Mouse (Mus musculus) megakaryocyte, embryonic 14.5 days (primary cell): ENCODE data around the gene Appl2. TPM values are rescaled to one million over a fixed set of nuclear protein-coding genes. Genes with fewer than 3 reads are reported as not detected.

Experiments
- H3K27me3 ChIP-seq: replicated peaks from 2 replicates; pipeline ENCODE3; 2012; ENCODE audit warnings: inconsistent platforms
- H3K36me3 ChIP-seq: replicated peaks from 2 replicates; pipeline ENCODE3; 2012; ENCODE audit warnings: low read length, inconsistent platforms, mixed read lengths
- H3K4me1 ChIP-seq: 2 replicates; pipeline ENCODE4 v1.6.1; 2012; ENCODE audit warnings: inconsistent platforms
- H3K4me3 ChIP-seq: replicated peaks from 2 replicates; pipeline ENCODE3; 2012; ENCODE audit warnings: moderate library complexity, mild to moderate bottlenecking, inconsistent platforms
- H3K9me3 ChIP-seq: 2 replicates; pipeline ENCODE4 v1.6.1; 2012; ENCODE audit warnings: inconsistent platforms
- FLI1 ChIP-seq: IDR thresholded peaks from 2 replicates; pipeline ENCODE4 v1.6.1; 2012; ENCODE audit warnings: low read length, inconsistent platforms, mixed read lengths
- GATA1 ChIP-seq: IDR thresholded peaks from 3 replicates; pipeline ENCODE4 v1.6.1; 2012; ENCODE audit warnings: mixed read lengths, low read length, inconsistent platforms, borderline replicate concordance
- polyA plus RNA-seq: library from polyadenylated mRNA; stranded (reverse); fragments of >175 nt; gene quantifications from 2 replicates; pipeline ENCODE4 v1.2.3, GENCODE M21; 2012; ENCODE audit warnings: low replicate concordance; ENCODE audit not compliant: insufficient read depth

Gene Appl2
- polyA plus RNA-seq, 1 experiment, result 34.2 TPM

DNA sequence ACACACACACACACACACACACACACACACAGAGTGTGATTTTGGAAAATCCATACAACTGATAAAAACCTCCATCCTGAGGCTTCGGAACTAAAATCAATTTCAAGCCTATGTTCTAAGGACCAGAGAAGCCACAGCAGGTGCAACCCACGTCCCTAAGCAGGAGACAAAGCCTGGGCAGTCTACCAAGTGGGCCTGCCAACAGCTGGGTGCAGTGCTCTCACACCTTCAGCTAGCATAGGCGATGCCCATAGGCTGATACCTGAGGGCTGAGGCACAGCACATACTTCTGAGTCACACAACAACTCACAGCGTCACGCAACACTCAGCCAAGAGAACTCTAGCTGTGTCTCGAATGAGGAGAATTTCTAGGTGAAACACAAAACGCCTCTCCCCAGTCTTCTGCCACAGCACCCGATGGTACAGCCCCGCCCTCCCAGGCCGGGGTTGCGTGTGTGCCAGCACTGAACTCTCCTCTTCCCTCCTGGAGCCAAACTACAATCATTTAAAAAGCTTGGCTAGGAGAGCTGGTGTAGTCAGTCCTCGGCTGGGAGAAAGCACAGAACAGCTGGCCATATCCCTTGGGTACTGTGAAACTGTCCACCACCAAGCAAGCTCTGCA lies 29.6 kb downstream of the Appl2 start:
- no peak overlapping the region for H3K4me3 ChIP-seq
- no peaks in the 10 kb centered on the region for H3K9me3 ChIP-seq
- H3K27me3 ChIP-seq, result peaks cover 17% of the 10 kb centered on the region
- peaks cover 25% of the 10 kb centered on the region for H3K36me3 ChIP-seq
- TF ChIP-seq GATA1 (no peak), FLI1 (no peak)
- H3K4me1 ChIP-seq, result peaks cover 7% of the 10 kb centered on the region; the same call in 1 of the 2 replicates

GRCm38 (mm10) chr10:83617366-83617765 lies 31.2 kb downstream of the Appl2 start:
- TF ChIP-seq FLI1 (no peak), GATA1 (no peak)
- Histone ChIP-seq H3K4me1 (peaks cover 7% of the 10 kb centered on the region; the same call in 1 of the 2 replicates), H3K9me3 (no peaks in the 10 kb centered on the region), H3K36me3 (peaks cover 38% of the 10 kb centered on the region), H3K4me3 (no peak overlapping the region), H3K27me3 (peaks cover 17% of the 10 kb centered on the region)

DNA sequence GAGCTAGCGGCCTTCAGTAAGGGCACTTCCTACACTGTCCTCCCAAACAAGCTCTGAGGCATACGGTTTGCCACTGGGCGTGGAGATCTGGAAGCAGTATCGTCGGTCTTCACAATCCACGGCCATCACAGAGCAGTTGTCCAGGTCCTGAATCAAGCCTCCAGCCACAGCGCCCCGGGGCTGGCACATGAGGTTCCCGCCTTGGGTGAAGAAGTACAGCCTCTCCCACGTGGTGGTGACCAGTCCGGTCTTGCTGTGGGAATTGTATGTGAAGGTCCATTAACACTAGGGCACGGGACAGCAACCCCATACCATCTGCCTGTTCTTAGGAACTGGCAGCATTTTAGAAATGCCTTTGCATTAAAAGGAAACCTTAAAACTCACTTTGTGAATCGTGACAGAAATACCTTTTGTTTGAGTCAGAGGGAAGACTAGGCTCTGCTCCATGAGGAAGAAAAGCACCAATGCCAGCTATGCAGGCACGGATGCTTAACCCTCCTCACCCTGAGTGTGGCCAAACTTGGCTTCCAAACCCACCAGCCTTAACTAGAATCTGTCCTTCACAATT lies 35.8 kb downstream of the Appl2 start:
- Histone ChIP-seq H3K9me3 (no peaks in the 10 kb centered on the region), H3K36me3 (peaks cover 64% of the 10 kb centered on the region), H3K27me3 (peaks cover 3% of the 10 kb centered on the region), H3K4me1 (peaks cover 4% of the 10 kb centered on the region; the same call in 1 of the 2 replicates), H3K4me3 (no peak overlapping the region)
- TF ChIP-seq FLI1, result no peak
- no peak for TF ChIP-seq GATA1

- Histone ChIP-seq H3K9me3 (no peaks in the 10 kb centered on the region), H3K36me3 (peaks cover 69% of the 10 kb centered on the region), H3K4me1 (no peaks in the 10 kb centered on the region), H3K27me3 (peaks cover 3% of the 10 kb centered on the region), H3K4me3 (no peak overlapping the region)
- no peak for TF ChIP-seq GATA1
- TF ChIP-seq FLI1, result no peak
Observed at GRCm38 (mm10) chr10:83611863-83612262, 36.7 kb downstream of the Appl2 start.

- Histone ChIP-seq H3K27me3 (no peaks in the 10 kb centered on the region), H3K36me3 (peaks cover 73% of the 10 kb centered on the region), H3K4me3 (no peak overlapping the region), H3K4me1 (no peaks in the 10 kb centered on the region), H3K9me3 (no peaks in the 10 kb centered on the region)
- TF ChIP-seq FLI1 (no peak), GATA1 (no peak)
Observed at GRCm38 (mm10) chr10:83610518-83610917, 38.0 kb downstream of the Appl2 start.

GRCm38 (mm10) chr10:83608596-83608995 lies 39.9 kb downstream of the Appl2 start:
- H3K9me3 ChIP-seq, result no peaks in the 10 kb centered on the region
- TF ChIP-seq FLI1 (no peak), GATA1 (no peak)
- peaks cover 77% of the 10 kb centered on the region for H3K36me3 ChIP-seq
- no peak overlapping the region for H3K4me3 ChIP-seq
- H3K4me1 ChIP-seq, result no peaks in the 10 kb centered on the region
- no peaks in the 10 kb centered on the region for H3K27me3 ChIP-seq

- Histone ChIP-seq H3K4me1 (no peaks in the 10 kb centered on the region), H3K9me3 (no peaks in the 10 kb centered on the region), H3K27me3 (no peaks in the 10 kb centered on the region), H3K36me3 (peaks cover 77% of the 10 kb centered on the region), H3K4me3 (no peak overlapping the region)
- TF ChIP-seq FLI1 (no peak), GATA1 (no peak)
Observed at GRCm38 (mm10) chr10:83607111-83607510, 41.4 kb downstream of the Appl2 start.

DNA sequence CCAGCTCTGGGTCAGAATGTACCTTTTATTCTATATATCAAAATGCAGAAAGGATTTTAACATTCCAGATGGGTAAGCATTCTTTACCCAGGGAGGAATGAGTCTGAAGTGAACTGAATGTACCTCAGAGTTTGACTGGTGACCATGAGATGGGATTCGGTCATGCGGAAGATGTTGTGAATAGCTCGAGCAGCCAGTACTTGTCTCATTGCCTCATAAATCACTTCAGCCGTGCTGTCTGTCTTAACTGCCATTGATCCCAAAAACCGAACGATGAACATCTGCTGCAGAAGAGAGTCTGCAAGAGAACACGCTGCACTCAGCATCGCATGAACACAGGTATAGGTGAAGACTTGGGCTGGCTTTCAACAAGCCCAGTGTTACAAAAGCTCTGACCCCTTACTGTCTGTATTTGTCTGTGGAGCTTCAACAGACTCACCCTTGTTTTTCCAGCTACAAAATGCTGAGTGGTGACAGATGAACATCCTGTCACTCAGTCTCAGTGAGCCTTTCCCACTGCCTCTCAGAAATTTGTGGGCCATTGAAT lies 42.8 kb downstream of the Appl2 start:
- no peaks in the 10 kb centered on the region for H3K4me1 ChIP-seq
- no peak overlapping the region for H3K4me3 ChIP-seq
- no peaks in the 10 kb centered on the region for H3K9me3 ChIP-seq
- no peaks in the 10 kb centered on the region for H3K27me3 ChIP-seq
- TF ChIP-seq FLI1, result no peak
- no peak for TF ChIP-seq GATA1
- H3K36me3 ChIP-seq, result peaks cover 81% of the 10 kb centered on the region

DNA sequence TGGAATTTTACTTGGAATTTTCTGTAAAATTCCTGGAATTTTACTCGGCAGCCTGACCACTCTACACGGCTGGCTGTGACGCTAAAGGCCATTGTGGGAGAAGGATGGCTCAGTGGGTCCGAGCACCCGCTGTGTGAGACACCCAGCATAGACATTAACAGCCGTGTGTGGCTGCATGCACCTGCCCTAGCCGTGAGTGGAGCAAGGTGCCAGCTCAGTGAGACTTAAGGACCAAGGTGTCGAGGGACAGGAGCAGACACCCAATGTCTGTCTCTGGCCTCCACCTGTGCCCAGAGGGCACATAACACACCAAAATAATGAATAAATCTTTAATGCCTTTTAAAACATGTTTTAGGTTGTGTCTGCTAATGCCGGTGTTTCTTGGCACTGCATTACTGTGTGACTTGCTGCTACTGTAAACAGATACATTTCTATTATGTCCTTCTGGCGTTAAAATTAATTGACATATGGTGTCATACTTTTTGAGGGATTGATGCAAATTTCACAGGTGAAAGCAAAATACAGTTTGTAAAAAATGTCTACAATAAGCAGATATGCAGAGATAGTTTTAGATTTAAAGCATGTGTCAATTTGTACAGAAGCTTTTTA lies 44.5 kb downstream of the Appl2 start:
- TF ChIP-seq FLI1 (no peak), GATA1 (no peak)
- no peaks in the 10 kb centered on the region for H3K9me3 ChIP-seq
- H3K4me3 ChIP-seq, result no peak overlapping the region
- peaks cover 82% of the 10 kb centered on the region for H3K36me3 ChIP-seq
- H3K27me3 ChIP-seq, result no peaks in the 10 kb centered on the region
- no peaks in the 10 kb centered on the region for H3K4me1 ChIP-seq

DNA sequence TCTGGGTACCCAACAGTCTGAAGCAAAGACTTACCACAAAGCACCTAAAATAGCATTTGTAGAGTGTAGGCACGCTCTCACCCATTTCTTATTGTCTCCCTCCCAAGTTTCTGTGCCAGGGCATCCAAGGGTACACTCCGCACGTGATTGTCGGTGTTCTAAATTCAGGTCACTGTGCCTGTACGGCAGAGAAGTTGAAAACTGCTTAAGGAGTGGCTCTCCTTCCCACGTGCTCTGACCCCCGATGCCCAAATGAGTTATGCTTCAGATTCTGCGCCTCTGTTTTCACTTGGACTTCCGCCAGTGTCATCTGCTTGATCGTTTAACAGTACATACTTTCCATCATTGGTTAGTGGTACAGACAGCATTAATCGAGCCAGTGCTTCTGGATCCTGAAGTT lies 47.9 kb downstream of the Appl2 start:
- H3K4me1 ChIP-seq, result no peaks in the 10 kb centered on the region
- TF ChIP-seq FLI1, result no peak
- no peak for TF ChIP-seq GATA1
- H3K27me3 ChIP-seq, result no peaks in the 10 kb centered on the region
- H3K4me3 ChIP-seq, result no peak overlapping the region
- H3K9me3 ChIP-seq, result no peaks in the 10 kb centered on the region
- peaks cover 83% of the 10 kb centered on the region for H3K36me3 ChIP-seq
